Mouse (Mus musculus): ENCODE data around the gene Ctla2a.
A peak's percentile ranks its signal among the peaks of the same experiment; 100 is the strongest.
"Not testable (repeated sequence)": the region's sequence is repeated elsewhere in the genome, so short reads cannot be mapped to it uniquely, and the experiment has no call there.

Gene Ctla2a

DNA sequence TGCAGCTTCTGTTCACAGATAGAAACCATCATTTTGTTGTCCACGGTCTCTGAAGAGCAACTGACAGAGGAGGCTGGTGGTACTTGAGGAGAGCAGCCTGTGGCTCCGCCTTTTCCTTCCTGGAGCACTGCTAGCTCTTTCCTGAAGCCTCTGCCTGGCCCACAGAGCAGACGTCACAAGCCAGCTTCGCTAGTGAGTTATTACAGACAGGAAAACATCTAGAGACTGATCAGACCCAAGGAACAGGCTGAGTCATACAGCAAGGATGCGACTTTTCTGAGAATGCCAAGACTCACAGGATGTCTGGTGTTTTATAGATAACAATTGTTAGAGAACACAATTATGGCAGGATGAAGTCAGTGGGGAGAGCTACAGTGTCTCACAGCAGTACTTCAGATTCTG is at the start of gene Ctla2a, which contains the start of gene Gm49391:
Gene Ctla2a (minus strand): TSS at position 126 of the 402 bp plus-strand sequence.
Gene Gm49391 (minus strand): TSS at position 72 of the 402 bp plus-strand sequence.
- DNase-seq (ENCODE audit: low spot score) = peak; percentile 90

DNA sequence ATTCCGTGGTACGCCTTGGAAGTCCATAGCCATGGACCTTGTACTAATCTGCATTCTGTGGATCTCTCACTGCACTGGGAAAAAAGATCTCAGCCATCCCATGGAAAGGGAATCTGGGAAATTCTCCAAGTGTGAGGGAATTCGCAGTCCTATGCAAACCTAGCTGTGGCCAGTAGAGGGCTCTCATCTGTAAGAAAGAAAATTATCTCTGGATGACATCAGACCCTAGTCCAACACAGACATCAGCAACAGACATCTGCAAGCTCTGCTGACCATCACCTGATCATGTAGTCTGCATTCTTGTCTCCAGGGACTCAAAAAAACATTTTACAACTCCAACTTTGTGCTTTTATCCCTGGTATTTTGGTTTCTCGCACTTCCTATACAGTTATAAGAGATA is 35.9 kb upstream of the Ctla2a start:
- not testable (repeated sequence) for DNase-seq (ENCODE audit: low spot score)

DNA sequence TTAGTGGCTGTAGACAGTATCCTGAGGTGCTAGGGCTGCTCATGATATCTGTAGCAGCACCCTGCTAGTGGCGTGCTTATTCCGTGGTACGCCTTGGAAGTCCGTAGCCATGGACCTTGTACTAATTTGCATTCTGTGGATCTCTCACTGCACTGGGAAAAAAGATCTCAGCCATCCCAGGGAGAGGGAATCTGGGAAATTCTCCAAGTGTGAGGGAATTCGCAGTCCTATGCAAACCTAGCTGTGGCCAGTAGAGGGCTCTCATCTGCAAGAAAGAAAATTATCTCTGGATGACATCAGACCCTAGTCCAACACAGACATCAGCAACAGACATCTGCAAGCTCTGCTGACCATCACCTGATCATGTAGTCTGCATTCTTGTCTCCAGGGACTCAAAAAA is 27.6 kb upstream of the Ctla2a start:
- DNase-seq (ENCODE audit: low spot score) = not testable (repeated sequence)

DNA sequence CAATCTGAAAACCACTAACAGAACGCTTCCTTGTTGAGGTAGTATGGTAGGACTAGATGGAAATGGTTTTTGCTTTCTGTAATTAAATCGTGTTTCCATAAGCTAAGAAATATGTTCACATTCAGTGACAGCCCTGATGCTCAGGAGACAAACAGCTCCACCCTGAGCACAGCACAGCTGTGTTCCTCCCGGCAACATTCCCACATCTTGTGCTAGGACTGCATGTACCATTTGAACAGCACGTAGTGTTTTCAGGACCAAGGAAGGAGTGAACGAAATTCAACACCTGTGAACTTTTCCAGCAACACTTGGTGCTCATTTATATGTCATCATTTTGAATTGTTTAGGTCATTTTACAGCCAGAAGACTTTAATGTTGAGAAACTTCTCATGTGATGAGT is 25.3 kb upstream of the Ctla2a start:
- DNase-seq (ENCODE audit: low spot score) = peak; percentile 46

DNA sequence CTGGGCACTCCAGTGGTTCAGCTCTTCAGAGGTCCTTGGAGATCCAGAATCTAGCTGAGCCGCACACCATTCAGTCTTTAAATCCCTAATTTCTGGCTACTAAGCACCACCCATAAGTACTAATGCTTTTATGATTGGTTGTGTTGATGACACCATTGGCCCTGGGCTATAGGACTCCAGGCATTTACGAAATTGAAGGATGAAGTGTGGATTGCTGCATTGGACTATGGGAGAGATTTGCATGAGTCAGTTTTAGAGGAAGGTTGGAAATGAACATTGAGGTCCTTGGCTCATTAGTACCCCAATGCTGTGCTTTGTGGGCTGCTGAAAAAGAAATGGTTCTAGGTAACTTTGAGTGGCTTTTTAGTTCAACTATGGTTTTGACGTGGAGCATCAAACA is 5.5 kb upstream of the Ctla2a start, which contains the start of gene Tpbpa:
Gene Tpbpa (minus strand): TSS at position 101 of the 400 bp plus-strand sequence.
- not testable (repeated sequence) for DNase-seq (ENCODE audit: low spot score)

DNA sequence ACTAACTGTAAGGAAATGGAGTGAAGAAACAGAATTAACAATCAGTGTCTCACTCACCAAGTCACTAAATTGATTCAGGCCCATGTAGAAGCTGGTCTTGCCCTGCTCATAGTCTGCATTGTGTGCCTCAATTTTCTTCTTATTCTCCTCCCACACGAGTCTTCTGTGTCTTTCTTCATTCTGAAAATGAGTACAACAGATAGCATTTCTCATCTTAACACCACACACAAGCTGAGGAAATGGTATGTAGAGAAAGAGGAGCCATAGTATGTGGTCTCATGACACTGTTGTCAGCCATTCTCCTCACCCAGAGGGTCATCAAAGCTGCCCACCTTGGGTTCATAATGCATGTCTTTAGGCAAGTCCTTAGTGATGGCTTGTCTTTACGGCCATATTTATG is 935 bp downstream of the Ctla2a start, which contains the start of gene Gm49393:
Gene Gm49393 (minus strand): TSS at position 101 of the 400 bp plus-strand sequence.
- not testable (repeated sequence) for DNase-seq (ENCODE audit: low spot score)

DNA sequence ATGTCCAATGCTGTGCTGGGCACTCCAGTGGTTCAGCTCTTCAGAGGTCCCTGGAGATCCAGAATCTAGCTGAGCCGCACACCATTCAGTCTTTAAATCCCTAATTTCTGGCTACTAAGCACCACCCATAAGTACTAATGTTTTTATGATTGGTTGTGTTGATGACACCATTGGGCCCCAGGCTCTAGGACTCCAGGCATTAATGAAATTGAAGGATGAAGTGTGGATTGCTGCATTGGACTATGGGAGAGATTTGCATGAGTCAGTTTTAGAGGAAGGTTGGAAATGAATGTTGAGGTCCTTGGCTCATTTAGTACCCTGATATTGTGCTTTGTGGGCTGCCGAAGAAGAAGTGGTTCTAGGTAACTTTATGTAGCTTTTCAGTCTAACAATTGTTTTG is 31.6 kb downstream of the Ctla2a start, which contains the start of gene Tpbpb:
Gene Tpbpb (minus strand): TSS at position 101 of the 400 bp plus-strand sequence.
- DNase-seq (ENCODE audit: low spot score) = not testable (repeated sequence)

DNA sequence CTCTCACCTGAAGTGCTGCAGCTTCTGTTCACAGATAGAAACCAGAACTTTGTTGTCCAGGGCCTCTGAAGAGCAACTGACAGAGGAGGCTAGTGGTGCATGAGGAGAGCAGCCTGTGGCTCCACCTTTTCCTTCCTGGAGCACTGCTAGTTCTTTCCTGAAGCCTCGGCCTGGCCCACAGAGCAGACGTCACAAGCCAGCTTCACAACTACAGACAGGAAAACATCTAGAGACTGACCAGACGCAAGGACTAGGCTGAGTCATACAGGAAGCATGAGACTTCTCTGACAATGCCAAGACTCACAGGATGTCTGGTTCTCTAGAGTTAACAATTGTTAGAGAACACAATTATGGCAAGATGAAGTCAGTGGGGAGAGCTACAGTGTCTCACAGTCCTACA is 39.1 kb downstream of the Ctla2a start, which contains the start of gene Ctla2b:
Gene Ctla2b (minus strand): TSS at position 120 of the 400 bp plus-strand sequence.
- peak; percentile 89 for DNase-seq (ENCODE audit: low spot score)

DNA sequence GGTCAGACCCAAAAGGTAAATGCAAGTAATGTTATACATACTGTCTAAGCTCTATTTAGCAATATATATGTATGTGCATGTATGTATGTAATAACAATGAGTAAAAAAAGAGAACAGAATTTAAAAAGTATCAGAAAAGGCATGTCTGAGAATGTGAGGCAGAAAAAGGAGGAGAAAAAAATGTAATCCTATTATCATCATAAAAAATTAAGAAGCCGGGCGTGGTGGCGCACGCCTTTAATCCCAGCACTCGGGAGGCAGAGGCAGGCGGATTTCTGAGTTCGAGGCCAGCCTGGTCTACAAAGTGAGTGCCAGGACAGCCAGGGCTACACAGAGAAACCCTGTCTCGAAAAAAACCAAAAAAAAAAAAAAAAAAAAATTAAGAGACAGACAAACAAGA is 39.6 kb downstream of the Ctla2a start, which contains the start of gene Gm49392:
Gene Gm49392 (minus strand): TSS at position 101 of the 400 bp plus-strand sequence.
- not testable (repeated sequence) for DNase-seq (ENCODE audit: low spot score)

DNA sequence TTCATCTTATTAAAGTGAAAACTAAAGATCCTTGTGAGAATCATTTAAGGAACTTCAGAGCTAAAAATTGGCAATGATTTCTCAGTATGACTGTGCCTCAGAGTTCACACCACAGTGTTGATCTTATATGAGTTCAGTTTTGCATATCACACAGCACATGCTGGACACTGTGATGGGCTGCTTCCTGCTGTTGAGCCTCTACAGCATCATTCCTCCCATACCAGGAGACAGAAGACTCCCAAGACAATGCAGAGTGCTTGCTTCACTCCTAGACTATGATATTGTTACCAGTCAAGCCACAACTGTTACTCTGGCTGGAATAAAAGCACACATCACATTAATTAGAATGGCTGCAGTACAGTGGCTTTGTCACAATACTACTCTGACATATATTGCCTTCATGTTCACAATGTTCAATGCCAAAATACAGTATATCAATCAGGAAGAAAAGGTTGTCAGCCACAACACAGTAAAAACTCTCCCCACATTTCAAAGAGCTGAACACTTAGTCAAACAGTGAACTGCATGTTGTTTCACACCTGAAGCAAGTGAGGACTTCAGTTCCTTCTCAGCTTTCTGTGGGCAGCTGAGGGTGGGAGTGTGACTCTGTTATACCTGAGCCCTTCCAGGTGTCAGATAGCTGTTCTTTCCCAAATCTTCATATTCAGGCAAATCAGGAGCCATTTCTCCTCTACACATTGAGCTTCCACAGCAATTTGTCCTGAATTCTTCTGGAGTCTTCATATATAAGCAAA is 40.8 kb downstream of the Ctla2a start:
- DNase-seq (ENCODE audit: low spot score) = no peak

DNA sequence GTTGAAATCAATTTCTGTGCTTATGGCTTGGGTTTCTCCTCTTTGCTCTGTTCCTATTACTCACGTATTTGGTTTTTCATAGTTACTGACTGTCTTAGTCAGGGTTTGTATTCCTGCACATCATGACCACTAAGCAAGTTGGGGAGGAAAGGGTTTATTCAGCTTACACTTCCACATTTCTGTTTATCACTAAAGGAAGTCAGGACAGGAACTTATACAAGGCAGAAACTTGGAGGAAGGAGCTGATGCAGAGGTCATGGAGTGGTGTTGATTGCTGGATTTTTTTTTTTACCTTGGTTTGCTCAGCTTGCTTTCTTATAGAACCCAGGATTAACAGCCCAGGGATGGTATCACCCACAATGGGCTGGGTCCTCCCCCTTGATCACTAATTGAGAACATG is 44.1 kb downstream of the Ctla2a start:
- no peak for DNase-seq (ENCODE audit: low spot score)

All from lung, postnatal 25 days (tissue).